19 mouse cellular contexts compared by ENCODE assay signal in genomic region chr8:116952428-116952827, GRCm38 (mm10). TPM values are rescaled to one million over a fixed set of nuclear protein-coding genes. Genes with fewer than 3 reads are reported as not detected.
DNase-seq lines count a peak whose midpoint lies in the region; ATAC-seq and TF ChIP-seq lines count a peak whose summit lies in the region.
"Had no signal": no experiment of that assay in that cellular context is flagged by ENCODE, and none has a peak within 500 bp of the region (broad histone marks: within the 10 kb centered on the region; RNA-seq: fewer than 3 reads in every experiment).

No protein-coding gene starts in this region.

- peaks cover 22% of the 10 kb centered on the region for H3K4me1 ChIP-seq in lung, embryonic 15.5 days
- H3K4me1 ChIP-seq in thymus, adult 2 months (replicated peaks; ENCODE audit: control insufficient read depth, insufficient read depth, low read length): peaks cover 15% of the 10 kb centered on the region
- peaks cover 4% of the 10 kb centered on the region; the same call in 1 of the 2 replicates for H3K4me1 ChIP-seq in forebrain, embryonic 13.5 days

- TF ChIP-seq POLR2A in thymus, adult 2 months (IDR thresholded peaks at IDR 0.05; ENCODE audit: control insufficient read depth, extremely low read depth, insufficient read depth, low read length, poor library complexity): no peak

- no peak overlapping the region for H3K4me3 ChIP-seq in lung, embryonic 15.5 days
- no peak overlapping the region for H3K4me3 ChIP-seq in thymus, adult 2 months (ENCODE audit: control insufficient read depth, insufficient read depth, low read length)
- no peak overlapping the region for H3K4me3 ChIP-seq in forebrain, embryonic 13.5 days
- H3K4me3 ChIP-seq: embryonic facial prominence, embryonic 15.5 days; gastrocnemius, adult 2 months; limb, embryonic 13.5 days; liver, embryonic 13.5 days had no signal

- peak; percentile 59; the same call in 1 of the 2 replicates for TF ChIP-seq CTCF in thymus, adult 2 months (IDR thresholded peaks at IDR 0.05; ENCODE audit: borderline replicate concordance, control insufficient read depth, extremely low read depth, insufficient read depth, low read length, poor library complexity)

- 72% methylated on average over 8 of the region's 8 CpGs for WGBS in lung, embryonic 15.5 days
- 17% methylated on average over 8 of the region's 8 CpGs for WGBS in thymus, adult 2 months
- WGBS in forebrain, embryonic 13.5 days: 94% methylated on average over 8 of the region's 8 CpGs

- DNase-seq in lung, adult 18-20 months: no peak
- DNase-seq in thymus, adult 2 months: peak; percentile 71
- DNase-seq in adrenal gland, postnatal 10 days: no peak
- DNase-seq: adrenal gland, adult 8-10 months; cerebellum, adult 11-12 months; cerebellum, postnatal 25 days; gastrocnemius, adult 2 months; liver, embryonic 13.5 days; lung, postnatal 14 days had no signal

- no peak overlapping the region for H3K4me2 ChIP-seq in lung, embryonic 15.5 days
- no peak overlapping the region for H3K4me2 ChIP-seq in forebrain, embryonic 13.5 days
- H3K4me2 ChIP-seq: embryonic facial prominence, embryonic 15.5 days; heart, embryonic 11.5 days; hindbrain, embryonic 14.5 days; limb, embryonic 13.5 days; liver, embryonic 13.5 days had no signal

- ATAC-seq in lung, embryonic 15.5 days (ENCODE audit: borderline replicate concordance, extremely low read depth, low FRiP score, low TSS enrichment): no peak
- peak; percentile 87 for ATAC-seq in inflammation-experienced regulatory T-cells, adult 6 months
- no peak for ATAC-seq in megakaryocyte progenitor cell, adult 5-6 weeks (replicated peaks; ENCODE audit: poor library complexity)
- ATAC-seq in forebrain, embryonic 13.5 days: no peak
- ATAC-seq: midbrain, embryonic 16.5 days had no signal

- H3K27me3 ChIP-seq in lung, embryonic 15.5 days: no peaks in the 10 kb centered on the region
- no peaks in the 10 kb centered on the region for H3K27me3 ChIP-seq in thymus, adult 2 months (ENCODE audit: control insufficient read depth, insufficient read depth, low read length)
- H3K27me3 ChIP-seq in forebrain, embryonic 13.5 days: no peaks in the 10 kb centered on the region
- H3K27me3 ChIP-seq: embryonic facial prominence, embryonic 15.5 days; limb, embryonic 13.5 days; liver, embryonic 13.5 days had no signal

- H3K9me3 ChIP-seq in lung, embryonic 15.5 days: no peaks in the 10 kb centered on the region
- no peaks in the 10 kb centered on the region for H3K9me3 ChIP-seq in forebrain, embryonic 13.5 days (replicated peaks)
- H3K9me3 ChIP-seq: embryonic facial prominence, embryonic 15.5 days; limb, embryonic 13.5 days; liver, embryonic 13.5 days had no signal

- H3K36me3 ChIP-seq in lung, embryonic 15.5 days: peaks cover 38% of the 10 kb centered on the region
- peaks cover 30% of the 10 kb centered on the region for H3K36me3 ChIP-seq in thymus, adult 2 months (ENCODE audit: control insufficient read depth, insufficient read depth, low read length)
- peaks cover 46% of the 10 kb centered on the region for H3K36me3 ChIP-seq in forebrain, embryonic 13.5 days (ENCODE audit: poor library complexity, severe bottlenecking)

- H3K9ac ChIP-seq in lung, embryonic 15.5 days: no peak overlapping the region
- no peak overlapping the region for H3K9ac ChIP-seq in forebrain, embryonic 13.5 days
- H3K9ac ChIP-seq: embryonic facial prominence, embryonic 15.5 days; hindbrain, embryonic 14.5 days; limb, embryonic 13.5 days; liver, embryonic 13.5 days had no signal

- H3K27ac ChIP-seq in lung, embryonic 15.5 days: peak overlapping the region; percentile 83
- no peak overlapping the region for H3K27ac ChIP-seq in thymus, adult 2 months (ENCODE audit: control insufficient read depth, insufficient read depth, low read length)
- H3K27ac ChIP-seq in forebrain, embryonic 13.5 days: no peak overlapping the region
- H3K27ac ChIP-seq: embryonic facial prominence, embryonic 15.5 days; gastrocnemius, adult 2 months; hindbrain, embryonic 14.5 days; kidney, postnatal 0 days; limb, embryonic 13.5 days; liver, embryonic 13.5 days had no signal

RNA-seq across cellular contexts. Expression of gene Atmin, which starts 9.2 kb away (rescaled TPM):
- 12.1 and 13.0 TPM in 2 replicates for polyA plus RNA-seq in lung, embryonic 15.5 days (2015; fragmentation: Nextera tagmentation; extraction: Ambion mirVana)
- 1 to 10 TPM; 7.5 to 9.0 (median 7.7) TPM for polyA plus RNA-seq in inflammation-experienced regulatory T-cells, adult 6 months (2017; shearing (Covaris generic))
- polyA plus RNA-seq in thymus, adult 2 months (2012; rRNA removed): 20.8 and 28.0 TPM in 2 replicates
- total RNA-seq in adrenal gland, postnatal 10 days (2021): 10 to 100 TPM; 16.0 to 19.0 TPM
- 11.4 and 14.3 TPM in 2 replicates for total RNA-seq in megakaryocyte progenitor cell, adult 5-6 weeks (2015)
- 10.8 and 11.1 TPM in 2 replicates for total RNA-seq in megakaryocyte progenitor cell, adult 5-6 weeks (2017)
- 13.0 and 15.9 TPM in 2 replicates for polyA plus RNA-seq in forebrain, embryonic 13.5 days (2015; fragmentation: Nextera tagmentation; extraction: Ambion mirVana)

RNA-seq across cellular contexts. Expression of gene 1700030J22Rik, which starts 26.3 kb away (rescaled TPM):
- 2.4 and 2.8 TPM in 2 replicates for polyA plus RNA-seq in lung, embryonic 15.5 days (2015; fragmentation: Nextera tagmentation; extraction: Ambion mirVana)
- polyA plus RNA-seq in inflammation-experienced regulatory T-cells, adult 6 months (2017; shearing (Covaris generic)): under 1 TPM in 1 of 3 experiments, not detected in 2; 0.25 TPM
- 0.53 and 0.55 TPM in 2 replicates for polyA plus RNA-seq in thymus, adult 2 months (2012; rRNA removed)
- 1 to 10 TPM in 1 of 2 experiments, under 1 TPM in 1; 0.99 to 1.2 TPM for total RNA-seq in adrenal gland, postnatal 10 days (2021)
- total RNA-seq in megakaryocyte progenitor cell, adult 5-6 weeks (2015): not detected in 2 replicates
- total RNA-seq in megakaryocyte progenitor cell, adult 5-6 weeks (2017): 0.24 TPM in 1 of 2 replicates, not detected in the other
- polyA plus RNA-seq in forebrain, embryonic 13.5 days (2015; fragmentation: Nextera tagmentation; extraction: Ambion mirVana): 3.9 and 4.1 TPM in 2 replicates

RNA-seq across cellular contexts. Expression of gene Cenpn, which starts 30.9 kb away (rescaled TPM):
- polyA plus RNA-seq in lung, embryonic 15.5 days (2015; fragmentation: Nextera tagmentation; extraction: Ambion mirVana): 45.7 and 46.5 TPM in 2 replicates
- polyA plus RNA-seq in inflammation-experienced regulatory T-cells, adult 6 months (2017; shearing (Covaris generic)): 10 to 100 TPM in 1 of 3 experiments, 1 to 10 TPM in 2; 3.3 to 22.4 (median 3.9) TPM
- 20.5 and 22.7 TPM in 2 replicates for polyA plus RNA-seq in thymus, adult 2 months (2012; rRNA removed)
- total RNA-seq in adrenal gland, postnatal 10 days (2021): 10 to 100 TPM in 1 of 2 experiments, 1 to 10 TPM in 1; 7.1 to 10.5 TPM
- 47.2 and 48.4 TPM in 2 replicates for total RNA-seq in megakaryocyte progenitor cell, adult 5-6 weeks (2015)
- total RNA-seq in megakaryocyte progenitor cell, adult 5-6 weeks (2017): 32.0 and 32.2 TPM in 2 replicates
- 33.1 and 35.4 TPM in 2 replicates for polyA plus RNA-seq in forebrain, embryonic 13.5 days (2015; fragmentation: Nextera tagmentation; extraction: Ambion mirVana)

RNA-seq across cellular contexts. Expression of gene Cmc2, which starts 31.2 kb away (rescaled TPM):
- polyA plus RNA-seq in lung, embryonic 15.5 days (2015; fragmentation: Nextera tagmentation; extraction: Ambion mirVana): 85.7 and 86.6 TPM in 2 replicates
- 10 to 100 TPM; 23.1 to 79.6 (median 36.6) TPM for polyA plus RNA-seq in inflammation-experienced regulatory T-cells, adult 6 months (2017; shearing (Covaris generic))
- polyA plus RNA-seq in thymus, adult 2 months (2012; rRNA removed): 16.2 and 18.9 TPM in 2 replicates
- total RNA-seq in adrenal gland, postnatal 10 days (2021): 10 to 100 TPM; 40.1 to 46.4 TPM
- 34.4 and 41.4 TPM in 2 replicates for total RNA-seq in megakaryocyte progenitor cell, adult 5-6 weeks (2015)
- 70.7 and 79.0 TPM in 2 replicates for total RNA-seq in megakaryocyte progenitor cell, adult 5-6 weeks (2017)
- 58.6 and 67.6 TPM in 2 replicates for polyA plus RNA-seq in forebrain, embryonic 13.5 days (2015; fragmentation: Nextera tagmentation; extraction: Ambion mirVana)

RNA-seq across cellular contexts. Expression of gene Gcsh, which starts 40.9 kb away (rescaled TPM):
- 113 TPM in 2 replicates for polyA plus RNA-seq in lung, embryonic 15.5 days (2015; fragmentation: Nextera tagmentation; extraction: Ambion mirVana)
- polyA plus RNA-seq in inflammation-experienced regulatory T-cells, adult 6 months (2017; shearing (Covaris generic)): 10 to 100 TPM; 23.8 to 29.5 (median 24.6) TPM
- polyA plus RNA-seq in thymus, adult 2 months (2012; rRNA removed): 14.7 and 16.0 TPM in 2 replicates
- 100 to 1,000 TPM; 145 to 162 TPM for total RNA-seq in adrenal gland, postnatal 10 days (2021)
- total RNA-seq in megakaryocyte progenitor cell, adult 5-6 weeks (2015): 52.1 and 59.5 TPM in 2 replicates
- total RNA-seq in megakaryocyte progenitor cell, adult 5-6 weeks (2017): 64.6 and 71.7 TPM in 2 replicates
- polyA plus RNA-seq in forebrain, embryonic 13.5 days (2015; fragmentation: Nextera tagmentation; extraction: Ambion mirVana): 111 and 120 TPM in 2 replicates
